Mouse (Mus musculus) spleen, adult 12 weeks (tissue): ENCODE data around the gene Mtfr1l.

Experiments
- DNase-seq: peaks from one replicate; pipeline ENCODE4 v3.0.0; 2022; ENCODE audit warnings: low spot score

The Mtfr1l gene

DNA sequence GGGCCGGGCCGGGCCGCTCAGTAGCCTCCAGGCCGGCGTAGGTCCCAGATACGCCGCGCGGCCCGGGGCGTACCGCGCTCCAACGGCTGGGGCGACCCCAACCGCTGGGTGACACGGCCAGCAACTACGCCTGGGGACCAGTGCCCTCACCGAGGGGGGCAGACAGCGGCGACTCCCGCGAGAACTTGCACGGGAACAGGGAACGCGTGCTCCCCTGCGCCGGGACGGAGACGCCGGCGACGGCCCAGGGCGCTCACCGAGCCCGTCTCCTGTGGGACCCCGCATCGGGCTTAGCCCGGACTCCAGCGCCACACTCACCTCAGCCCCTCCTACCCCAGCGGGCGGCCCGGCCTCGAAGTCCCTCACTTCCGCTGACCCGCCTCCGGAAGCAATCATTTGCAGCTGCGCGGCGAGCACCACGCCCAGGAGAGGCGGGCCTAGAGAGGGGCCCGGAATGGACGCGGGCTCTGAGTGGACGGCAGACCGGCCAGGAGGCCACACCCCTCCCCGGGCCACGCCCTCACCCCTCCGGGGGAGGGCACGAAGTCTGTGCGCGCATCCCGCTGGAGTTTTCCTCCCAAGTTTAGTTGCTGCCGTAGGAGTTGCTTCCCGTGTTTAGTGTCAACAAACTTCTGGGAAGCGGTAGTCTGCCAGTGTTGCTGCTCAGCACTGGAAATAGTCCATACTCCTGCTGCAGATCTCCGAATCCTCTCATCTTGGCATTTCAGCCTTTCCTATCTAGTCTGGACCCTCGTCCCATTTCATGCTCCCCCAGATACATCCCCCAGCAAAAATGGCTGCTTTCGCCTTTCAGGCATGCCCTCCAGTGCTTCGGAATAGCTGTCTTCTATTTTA is at the start of gene Mtfr1l:
Mtfr1l (minus strand) TSS at position 456 of the 855 bp plus-strand sequence.
- peak; percentile 97 for DNase-seq

DNA sequence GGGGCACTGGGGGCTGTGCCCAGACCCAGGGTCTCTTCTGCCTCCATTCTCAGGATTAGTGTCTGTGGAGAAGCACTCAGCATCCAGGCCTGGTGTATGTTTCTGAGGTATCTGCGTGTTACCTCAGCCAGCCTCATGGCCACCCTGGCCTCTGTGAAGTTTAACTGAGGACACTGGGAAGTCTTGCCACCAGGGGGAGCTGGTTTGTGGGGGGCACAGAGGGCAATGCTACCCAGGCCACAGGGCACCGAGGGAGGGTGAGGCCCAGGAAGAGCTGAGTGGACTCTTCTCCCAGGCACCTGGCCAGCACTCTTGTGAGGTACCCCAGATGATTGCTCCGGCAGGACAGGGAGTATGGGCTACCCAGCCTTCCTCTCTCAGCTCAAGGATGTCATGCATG is 48.3 kb upstream of the Mtfr1l start:
- no peak for DNase-seq

GRCm38 (mm10) chr4:134581365-134581764 is 46.2 kb upstream of the Mtfr1l start:
- no peak for DNase-seq

DNA sequence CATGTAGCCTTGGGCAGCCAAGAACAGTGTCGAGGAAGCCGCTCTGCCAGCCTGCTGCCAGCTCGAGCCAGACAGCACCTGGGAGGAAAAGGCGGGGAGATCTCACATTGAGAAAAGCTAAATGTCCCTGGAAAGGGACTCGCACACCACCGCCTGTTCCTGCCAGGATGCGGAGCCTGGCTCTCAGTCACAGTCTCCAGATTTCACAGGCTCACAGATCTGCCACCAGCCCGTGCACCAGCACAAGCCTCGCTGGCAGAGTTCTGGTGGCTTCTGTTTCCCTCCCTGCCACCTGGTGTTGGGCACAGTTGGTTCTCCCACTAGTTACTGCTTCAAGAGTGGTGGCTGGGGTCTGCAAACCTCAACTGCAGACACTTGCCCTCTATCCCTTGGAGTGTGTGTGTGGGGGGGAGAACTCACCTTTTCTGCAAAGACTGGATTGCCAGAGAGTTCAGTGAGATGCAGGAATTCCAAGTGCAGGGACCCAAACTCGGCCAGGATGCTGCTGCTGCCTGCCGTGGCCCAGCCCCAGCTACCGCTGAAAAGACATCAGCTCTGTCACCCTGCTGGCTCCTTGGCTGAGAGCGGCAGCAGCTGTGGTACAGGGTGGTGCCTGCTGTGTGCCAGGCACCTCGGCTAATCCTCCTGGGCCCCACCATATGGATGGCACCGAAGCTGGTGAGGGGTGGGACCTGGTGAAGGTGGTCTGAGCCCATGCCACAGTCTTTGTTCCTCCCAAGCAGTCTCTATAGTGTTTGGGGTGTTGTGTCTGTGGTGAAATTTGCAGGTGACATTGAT is 45.4 kb upstream of the Mtfr1l start:
- no peak for DNase-seq

GRCm38 (mm10) chr4:134579620-134580019 is 44.4 kb upstream of the Mtfr1l start:
- DNase-seq: no peak

- no peak for DNase-seq
Observed at GRCm38 (mm10) chr4:134579212-134579611, 44.0 kb upstream of the Mtfr1l start.

- no peak for DNase-seq
Observed at GRCm38 (mm10) chr4:134578407-134578806, 43.2 kb upstream of the Mtfr1l start.

- no peak for DNase-seq
Observed at GRCm38 (mm10) chr4:134577281-134577680, 42.1 kb upstream of the Mtfr1l start.

DNA sequence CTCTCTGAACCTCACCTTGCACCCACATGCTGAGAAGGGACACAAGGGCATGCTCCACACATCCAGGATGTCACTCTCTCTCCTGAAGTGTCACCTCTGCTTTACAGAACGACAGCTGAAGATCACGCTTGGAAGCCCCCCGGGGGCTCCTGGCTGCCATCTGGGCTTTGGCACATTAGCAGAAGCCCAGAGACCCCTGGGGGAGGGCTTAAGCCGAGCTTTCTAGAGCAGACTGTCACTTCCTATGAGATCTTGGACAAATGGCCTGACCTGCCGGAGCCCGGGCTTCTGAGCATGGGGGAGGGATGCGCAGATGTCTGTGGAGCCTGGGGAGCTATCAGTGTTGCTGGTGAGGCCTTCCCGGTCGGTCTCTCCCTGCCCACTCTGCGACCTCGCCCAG is 40.3 kb upstream of the Mtfr1l start:
- no peak for DNase-seq

- DNase-seq: no peak
Observed at GRCm38 (mm10) chr4:134572449-134573300, 37.5 kb upstream of the Mtfr1l start.

GRCm38 (mm10) chr4:134570704-134571451 is 35.7 kb upstream of the Mtfr1l start:
- DNase-seq: no peak

GRCm38 (mm10) chr4:134569831-134570230 is 34.6 kb upstream of the Mtfr1l start:
- no peak for DNase-seq

DNA sequence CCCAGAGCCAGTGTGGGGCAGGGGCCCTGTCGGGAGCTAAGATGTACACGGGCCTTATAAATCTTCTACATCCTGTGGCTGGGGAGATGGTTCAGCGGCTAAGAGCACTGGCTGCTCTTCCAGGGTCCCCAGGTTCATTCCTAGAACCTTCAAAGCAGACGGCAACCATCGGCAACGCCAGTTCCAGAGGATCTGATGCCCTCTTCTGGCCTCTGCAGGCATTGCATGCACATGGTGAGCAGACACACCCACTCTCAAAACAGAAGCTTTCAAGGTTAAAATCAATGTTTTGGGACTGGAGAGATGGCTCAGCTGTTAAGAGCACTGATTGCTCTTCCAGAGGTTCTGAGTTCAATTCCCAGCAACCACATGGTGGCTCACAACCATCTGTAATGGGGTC is 34.0 kb upstream of the Mtfr1l start:
- DNase-seq: no peak

- no peak for DNase-seq
Observed at GRCm38 (mm10) chr4:134567377-134568226, 32.4 kb upstream of the Mtfr1l start.

DNA sequence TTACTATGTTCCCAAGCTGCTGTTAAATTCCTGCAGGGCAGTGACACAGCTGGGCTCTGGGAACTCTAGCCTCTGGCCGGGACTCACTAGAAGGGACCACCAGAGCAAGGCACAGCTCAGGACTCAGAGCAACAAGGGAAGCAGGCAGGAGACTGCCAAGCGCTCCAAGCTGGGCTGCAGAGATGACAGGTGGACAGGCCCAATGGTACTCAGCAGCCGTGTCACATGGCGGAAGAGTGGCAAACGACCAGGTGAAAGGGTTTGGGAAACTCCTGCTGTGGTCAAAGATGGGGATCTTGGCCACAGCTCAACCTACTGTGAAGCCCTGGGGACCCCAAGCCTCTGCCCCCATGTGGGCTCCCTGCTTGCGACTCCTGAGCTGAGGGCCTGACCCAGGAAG is 28.9 kb upstream of the Mtfr1l start:
- DNase-seq: no peak

- no peak for DNase-seq
Observed at GRCm38 (mm10) chr4:134563624-134564023, 28.4 kb upstream of the Mtfr1l start.

DNA sequence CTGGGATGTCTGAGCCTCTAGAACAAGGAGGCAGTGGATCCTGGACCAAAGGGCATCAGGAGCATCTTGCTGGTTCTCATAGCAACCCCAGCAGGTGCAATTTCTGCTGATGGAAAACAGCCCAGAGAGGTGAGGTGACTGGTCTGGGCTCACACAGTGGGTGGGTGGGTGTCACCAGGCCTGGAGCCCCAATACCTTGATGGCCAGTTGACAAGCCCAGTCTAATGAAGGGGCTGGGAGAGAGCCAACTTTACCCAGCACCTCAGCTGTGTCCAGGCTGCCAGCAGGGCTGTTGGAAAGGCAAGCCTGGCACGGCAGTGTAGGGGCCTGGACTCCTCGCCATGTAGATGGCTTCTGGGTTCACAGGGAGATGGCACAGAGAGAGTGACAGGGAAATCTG is 26.8 kb upstream of the Mtfr1l start:
- no peak for DNase-seq

GRCm38 (mm10) chr4:134560699-134561098 is 25.5 kb upstream of the Mtfr1l start:
- DNase-seq: no peak

- no peak for DNase-seq
Observed at GRCm38 (mm10) chr4:134559154-134559553, 24.0 kb upstream of the Mtfr1l start.

GRCm38 (mm10) chr4:134558570-134559113 is 23.5 kb upstream of the Mtfr1l start:
- DNase-seq: no peak
